Mouse (Mus musculus) MEL (cell line): Measurements from ENCODE around the gene Cenpp.

ENCODE experiments used
- CTCF ChIP-seq, 3 experiments: IDR thresholded peaks in 2 of 3; conservative IDR thresholded peaks in 1 of 3; 2 replicates each; pipeline ENCODE4 v1.5.1; 2011 to 2012; ENCODE audit warnings: low read length in 3 of 3, low read depth in 2 of 3, mild to moderate bottlenecking in 2 of 3, improper control_type of control experiment in 1 of 3, inconsistent platforms in 1 of 3, mixed read lengths in 1 of 3, moderate library complexity in 1 of 3; ENCODE audit not compliant: control insufficient read depth in 1 of 3, insufficient read depth in 1 of 3, poor library complexity in 1 of 3, severe bottlenecking in 1 of 3
- MAFK ChIP-seq: IDR thresholded peaks from 2 replicates; pipeline ENCODE4 v1.6.1; 2011; ENCODE audit warnings: low read depth, mild to moderate bottlenecking, low read length, improper control_type of control experiment, borderline replicate concordance
- MAX ChIP-seq: IDR thresholded peaks from 2 replicates; pipeline ENCODE4 v1.6.1; 2011; ENCODE audit warnings: low read length, improper control_type of control experiment
- POLR2A ChIP-seq, 2 experiments: IDR thresholded peaks; 2 replicates each; pipeline ENCODE4 v1.6.1; 2011 to 2012; ENCODE audit warnings: low read length in 2 of 2, mild to moderate bottlenecking in 2 of 2, control low read depth in 1 of 2, improper control_type of control experiment in 1 of 2, low read depth in 1 of 2, moderate library complexity in 1 of 2; ENCODE audit not compliant: control insufficient read depth in 1 of 2, insufficient read depth in 1 of 2, poor library complexity in 1 of 2
- RAD21 ChIP-seq: IDR thresholded peaks from 2 replicates; pipeline ENCODE4 v1.6.1; 2011; ENCODE audit warnings: mild to moderate bottlenecking, low read depth, low read length, improper control_type of control experiment

- TF ChIP-seq MAX = no peak
- no peak for TF ChIP-seq CTCF (IDR thresholded peaks at IDR 0.05 in 2 of 3, conservative IDR thresholded peaks at IDR 0.05 in 1 of 3; ENCODE audit: control insufficient read depth in 1 of 3, insufficient read depth in 1 of 3, low read depth in 2 of 3, low read length in 3 of 3, poor library complexity in 1 of 3, severe bottlenecking in 1 of 3)
- TF ChIP-seq POLR2A (IDR thresholded peaks at IDR 0.05; ENCODE audit: control insufficient read depth in 1 of 2, insufficient read depth in 1 of 2, low read depth in 1 of 2, low read length in 2 of 2, poor library complexity in 1 of 2) = no peak
- TF ChIP-seq RAD21 = no peak
- no peak for TF ChIP-seq MAFK
These were observed 88.2 kb downstream of the Cenpp start for GRCm38 (mm10) chr13:49564347-49564746.
